Mouse (Mus musculus): ENCODE results near the gene Zc3hc1.
"Not testable (repeated sequence)": the region's sequence is repeated elsewhere in the genome, so short reads cannot be mapped to it uniquely, and the experiment has no call there.

The Zc3hc1 gene

GRCm38 (mm10) chr6:30390714-30391697 lies at the start of gene Zc3hc1:
Zc3hc1 (minus strand) TSS chr6:30391028.
- DNase-seq (ENCODE audit: low spot score): peak; percentile 92

- no peak for DNase-seq (ENCODE audit: low spot score)
These were observed 48.7 kb upstream of the Zc3hc1 start for GRCm38 (mm10) chr6:30439576-30439975.

- no peak for DNase-seq (ENCODE audit: low spot score)
These were observed 46.2 kb upstream of the Zc3hc1 start for GRCm38 (mm10) chr6:30437054-30437453.

GRCm38 (mm10) chr6:30436476-30436875 lies 45.6 kb upstream of the Zc3hc1 start:
- no peak for DNase-seq (ENCODE audit: low spot score)

GRCm38 (mm10) chr6:30432461-30433192 lies 41.8 kb upstream of the Zc3hc1 start:
- DNase-seq (ENCODE audit: low spot score): peak; percentile 26

GRCm38 (mm10) chr6:30416801-30417200 lies 26.0 kb upstream of the Zc3hc1 start:
- no peak for DNase-seq (ENCODE audit: low spot score)

GRCm38 (mm10) chr6:30416126-30416525 lies 25.3 kb upstream of the Zc3hc1 start:
- no peak for DNase-seq (ENCODE audit: low spot score)

GRCm38 (mm10) chr6:30411311-30411710 lies 20.5 kb upstream of the Zc3hc1 start:
- no peak for DNase-seq (ENCODE audit: low spot score)

- no peak for DNase-seq (ENCODE audit: low spot score)
These were observed 18.7 kb upstream of the Zc3hc1 start for GRCm38 (mm10) chr6:30409399-30410093.

GRCm38 (mm10) chr6:30408276-30408675 lies 17.4 kb upstream of the Zc3hc1 start:
- DNase-seq (ENCODE audit: low spot score): no peak

- DNase-seq (ENCODE audit: low spot score): no peak
These were observed 13.8 kb upstream of the Zc3hc1 start for GRCm38 (mm10) chr6:30404671-30405070.

- peak; percentile 91 for DNase-seq (ENCODE audit: low spot score)
These were observed 12.6 kb upstream of the Zc3hc1 start for GRCm38 (mm10) chr6:30403465-30403864.

GRCm38 (mm10) chr6:30402091-30402491 lies 11.3 kb upstream of the Zc3hc1 start:
- peak; percentile 51 for DNase-seq (ENCODE audit: low spot score)

- DNase-seq (ENCODE audit: low spot score): peak; percentile 100
These were observed 10.6 kb upstream of the Zc3hc1 start, which contains the start of gene Klhdc10 for GRCm38 (mm10) chr6:30401308-30402015. Klhdc10 (plus strand) TSS chr6:30401868.

- DNase-seq (ENCODE audit: low spot score): peak; percentile 57
These were observed 9.9 kb upstream of the Zc3hc1 start for GRCm38 (mm10) chr6:30400716-30401115.

GRCm38 (mm10) chr6:30400146-30400545 lies 9.3 kb upstream of the Zc3hc1 start:
- no peak for DNase-seq (ENCODE audit: low spot score)

- DNase-seq (ENCODE audit: low spot score): no peak
These were observed 1.2 kb upstream of the Zc3hc1 start for GRCm38 (mm10) chr6:30391996-30392395.

- DNase-seq (ENCODE audit: low spot score): not testable (repeated sequence)
These were observed 557 bp downstream of the Zc3hc1 start for GRCm38 (mm10) chr6:30390271-30390670.

- peak; percentile 64 for DNase-seq (ENCODE audit: low spot score)
These were observed 9.7 kb downstream of the Zc3hc1 start for GRCm38 (mm10) chr6:30381116-30381515.

GRCm38 (mm10) chr6:30375791-30376190 lies 15.0 kb downstream of the Zc3hc1 start:
- DNase-seq (ENCODE audit: low spot score): no peak

GRCm38 (mm10) chr6:30374731-30375510 lies 15.9 kb downstream of the Zc3hc1 start:
- no peak for DNase-seq (ENCODE audit: low spot score)
